Mouse (Mus musculus) telencephalon, adult 2 months (tissue): ENCODE measurements at regions not wholly inside any gene's neighbourhood (a gene's known extent, or its start where the extent isn't known, plus 50 kb on each side); places are given as distances from the start of the nearest gene placed in this dataset.
A peak's percentile ranks its signal among the peaks of the same experiment; 100 is the strongest.

Experiments used
- DNase-seq: peaks from one replicate; pipeline ENCODE4 v3.0.0-alpha.2; 2011; ENCODE audit warnings: low read depth, low spot score

DNA sequence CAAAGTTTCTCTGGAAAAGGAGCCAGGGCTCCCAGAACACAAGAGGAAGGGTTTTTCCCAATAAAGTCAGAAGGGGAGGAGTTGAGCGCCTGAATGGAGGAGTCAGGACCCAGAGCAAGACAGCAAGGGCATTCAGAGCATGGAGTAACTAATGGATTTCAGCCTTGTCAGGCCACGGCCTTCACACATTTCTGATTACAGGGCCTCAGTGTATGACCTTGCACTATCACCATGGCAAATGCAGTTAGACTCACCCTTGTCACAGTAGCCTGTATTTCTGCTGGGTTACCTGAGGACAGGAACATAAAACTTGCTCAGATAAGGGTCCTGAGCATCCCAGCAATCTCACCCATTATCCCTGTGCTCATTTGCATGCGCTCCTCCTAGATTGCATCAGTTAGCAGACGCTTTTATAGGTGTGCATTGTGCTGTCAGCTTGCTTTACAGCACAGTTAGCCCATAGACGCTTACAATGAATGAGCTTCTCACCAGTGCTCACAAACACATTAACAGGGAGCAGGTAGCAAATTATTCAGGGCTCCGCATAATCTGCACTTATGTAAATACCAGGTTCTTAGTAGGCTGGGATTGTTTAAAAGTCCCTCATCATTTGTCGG, 547.4 kb downstream of the Insc start:
- DNase-seq, result no peak

DNA sequence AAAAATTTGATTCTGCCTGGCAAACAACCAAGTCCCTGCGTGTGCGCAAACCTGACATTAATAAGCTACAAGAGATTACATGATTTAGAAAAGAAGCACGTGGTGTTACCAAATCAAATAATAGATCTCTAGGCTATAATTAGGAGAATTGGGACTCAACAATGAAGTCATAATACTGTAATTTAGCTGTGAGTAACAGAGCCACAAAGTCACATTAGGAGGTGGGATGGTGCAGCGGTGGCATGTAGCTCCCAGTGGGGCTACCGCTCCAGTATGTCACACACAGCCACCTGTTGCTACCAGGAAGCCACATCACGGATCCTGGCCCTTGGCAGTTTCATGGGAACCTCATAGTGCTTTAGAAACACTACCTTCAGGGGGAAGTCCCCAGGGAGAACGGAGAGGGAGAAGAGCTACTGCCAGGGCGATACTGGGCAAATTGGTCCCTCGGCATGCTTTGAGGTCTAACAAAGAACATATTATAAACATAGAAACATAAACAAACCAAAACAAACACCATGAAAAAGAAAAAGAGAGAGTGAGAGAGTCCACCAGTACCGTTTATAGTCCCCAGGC, 551.2 kb downstream of the Insc start:
- DNase-seq, result no peak

- DNase-seq, result no peak
Measured at GRCm38 (mm10) chr7:115300241-115300640, 556.7 kb downstream of the Insc start.

GRCm38 (mm10) chr7:115308377-115308776, 564.9 kb downstream of the Insc start:
- DNase-seq, result no peak

DNA sequence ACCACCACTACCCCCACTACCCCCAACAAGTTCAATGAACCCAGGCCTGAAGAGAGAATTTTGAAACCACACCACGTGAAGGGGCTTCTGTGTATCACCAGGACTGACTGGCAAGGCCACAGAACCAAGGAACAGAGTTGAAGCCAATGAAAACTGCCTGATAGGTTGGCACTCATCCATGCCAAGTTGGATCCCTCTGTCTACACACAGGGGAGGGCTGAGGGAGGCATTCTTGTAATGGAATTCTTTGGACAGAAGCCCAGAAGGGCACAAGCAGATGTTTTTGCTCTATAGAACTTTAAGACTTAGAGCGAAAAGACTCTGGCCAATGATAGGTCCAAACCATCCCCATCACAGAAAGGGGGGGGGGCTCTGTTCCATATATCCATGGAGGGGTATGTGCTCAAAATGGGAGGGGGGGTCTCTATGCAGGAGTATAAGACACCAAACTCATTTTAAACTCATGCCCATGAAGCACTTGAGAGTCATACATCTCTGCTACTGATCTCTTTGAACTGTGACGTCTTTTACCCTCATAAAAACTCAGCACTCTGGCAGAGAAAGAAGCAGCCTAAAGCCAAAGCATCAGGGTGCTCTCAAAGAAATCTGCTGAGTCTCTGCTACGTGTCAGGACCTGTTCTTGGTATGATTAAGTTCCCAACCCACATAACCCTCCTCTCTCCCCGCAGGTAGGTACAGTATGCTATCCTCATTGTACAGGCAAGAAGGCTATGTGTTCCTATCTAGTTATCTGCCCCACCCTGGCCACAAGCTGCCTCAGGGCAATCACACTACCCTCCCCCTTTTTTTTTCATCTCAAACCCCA, 567.1 kb downstream of the Insc start:
- DNase-seq, result no peak

GRCm38 (mm10) chr7:115319504-115319903, 576.0 kb downstream of the Insc start:
- no peak for DNase-seq

- no peak for DNase-seq
Measured at GRCm38 (mm10) chr7:115322989-115323388, 579.5 kb downstream of the Insc start.

- no peak for DNase-seq
Measured at GRCm38 (mm10) chr7:115328300-115328699, 584.8 kb downstream of the Insc start.

DNA sequence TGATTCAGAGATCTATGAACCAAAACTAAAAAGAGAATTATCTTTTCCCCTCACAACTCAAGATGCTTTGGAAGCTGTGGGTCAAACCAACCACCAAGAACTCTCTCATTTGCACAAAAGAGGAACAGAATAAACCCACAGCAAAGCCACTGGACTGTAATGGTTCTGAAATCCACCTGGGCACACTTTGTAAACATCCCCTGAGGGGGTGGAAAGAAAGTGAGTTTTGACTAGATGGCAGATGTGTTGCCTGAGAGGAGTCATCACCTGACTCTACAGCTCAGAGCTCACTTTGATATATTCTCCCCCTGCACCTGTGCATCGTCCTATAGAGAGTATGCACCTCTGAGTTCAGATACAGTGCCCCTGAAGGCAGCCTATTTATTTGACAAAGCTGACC, 588.2 kb downstream of the Insc start:
- no peak for DNase-seq

DNA sequence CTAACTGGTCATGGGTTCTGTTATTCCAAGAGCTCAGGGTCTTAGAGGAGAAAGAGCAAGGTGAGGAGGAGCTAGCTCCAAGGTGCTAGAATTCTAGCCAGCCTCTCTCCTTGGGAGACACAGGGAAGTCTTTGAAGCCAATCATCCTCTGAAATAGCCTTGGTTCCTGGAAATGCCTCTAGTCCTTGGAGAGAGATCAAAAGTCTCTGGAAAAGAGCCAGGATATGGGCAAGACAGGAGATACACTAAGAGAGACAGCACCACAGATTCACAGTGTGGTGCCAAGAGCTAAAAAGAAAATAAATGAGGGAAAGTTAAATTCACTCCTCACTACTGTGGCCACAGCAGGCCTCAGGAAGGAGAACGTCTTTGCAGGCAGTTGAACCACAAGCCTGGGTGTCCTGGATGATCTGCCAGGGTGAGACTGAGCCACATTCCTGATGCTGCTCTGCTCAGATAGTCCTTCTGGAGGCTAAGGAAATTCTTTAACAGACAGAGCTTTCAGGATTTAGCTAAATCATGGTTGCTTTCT, 589.6 kb downstream of the Insc start:
- DNase-seq, result peak; percentile 5

DNA sequence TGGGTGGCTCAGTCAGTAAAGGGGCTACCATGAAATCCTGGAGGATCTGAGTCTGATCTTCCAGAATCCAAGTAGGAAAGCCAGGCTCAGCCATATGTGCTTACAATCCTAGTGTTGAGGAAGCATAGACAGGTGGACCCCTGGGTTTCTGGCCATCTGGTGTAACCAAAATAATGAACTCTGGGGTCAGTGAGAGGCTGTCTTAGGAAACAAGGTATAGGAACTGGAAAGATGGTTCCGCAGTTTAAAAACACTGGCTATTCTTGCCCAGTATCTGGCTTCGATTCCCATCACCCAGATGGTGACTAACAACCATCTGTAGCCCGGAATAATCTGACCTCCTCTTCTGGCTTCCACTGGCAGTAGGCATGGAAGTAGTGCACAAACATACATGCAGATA, 591.6 kb downstream of the Insc start:
- DNase-seq, result no peak

DNA sequence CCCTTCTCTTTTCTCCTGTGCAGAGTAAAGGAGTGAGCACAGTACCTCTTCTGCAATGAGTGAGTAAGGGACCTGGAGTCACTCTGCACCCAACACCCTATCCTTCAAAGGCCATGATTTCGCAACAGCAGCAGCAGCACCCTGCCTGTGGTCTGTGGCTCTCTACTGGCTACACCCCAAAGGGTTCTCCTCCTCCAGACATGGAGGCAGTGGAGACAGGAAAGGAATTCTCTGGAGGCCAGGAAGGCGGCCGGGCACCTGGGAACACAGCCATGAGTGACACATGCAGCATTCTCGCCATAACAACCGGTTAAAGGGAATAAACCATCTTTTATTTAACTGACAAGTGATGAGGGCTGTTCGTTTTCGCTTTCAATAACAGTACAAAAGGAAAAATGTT, 596.7 kb downstream of the Insc start:
- DNase-seq, result no peak

DNA sequence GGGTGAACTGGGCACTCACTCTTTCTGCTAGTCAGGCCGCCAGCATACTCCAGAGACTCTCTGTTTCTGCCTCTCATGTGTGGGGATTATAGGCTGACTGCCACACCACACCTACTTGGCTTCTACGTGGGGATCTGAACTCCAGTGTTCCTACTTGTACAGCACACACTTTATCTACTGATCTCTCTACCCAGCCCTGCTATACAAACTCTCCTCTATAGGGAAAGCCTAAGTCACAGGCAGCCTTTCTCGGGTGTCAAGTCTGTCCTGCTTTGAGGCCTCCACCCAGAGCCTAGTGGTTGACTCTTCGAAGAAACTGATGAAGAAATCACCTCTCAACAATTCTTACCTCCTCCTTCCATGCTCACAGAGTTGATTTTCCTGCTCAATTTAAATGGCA, 597.5 kb downstream of the Insc start:
- DNase-seq, result no peak

DNA sequence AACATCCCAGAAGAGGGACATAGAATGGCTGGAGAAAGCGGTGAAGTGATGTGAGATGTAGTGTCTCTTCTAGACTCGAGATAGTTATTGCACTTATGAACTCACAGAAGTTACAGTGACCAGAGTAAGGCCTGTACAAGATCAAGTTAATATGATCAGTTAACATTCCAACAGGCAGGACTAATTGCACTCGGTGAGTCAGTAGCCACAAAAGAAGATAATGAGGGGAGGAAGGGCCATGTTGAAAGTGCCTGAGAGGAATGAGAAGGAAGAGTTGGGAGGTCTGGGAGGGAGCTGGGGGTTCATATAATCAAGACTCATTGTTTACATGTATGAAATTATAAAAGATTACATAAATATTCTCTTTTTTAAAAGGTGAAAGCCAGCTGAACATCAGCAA, 602.3 kb downstream of the Insc start:
- no peak for DNase-seq

DNA sequence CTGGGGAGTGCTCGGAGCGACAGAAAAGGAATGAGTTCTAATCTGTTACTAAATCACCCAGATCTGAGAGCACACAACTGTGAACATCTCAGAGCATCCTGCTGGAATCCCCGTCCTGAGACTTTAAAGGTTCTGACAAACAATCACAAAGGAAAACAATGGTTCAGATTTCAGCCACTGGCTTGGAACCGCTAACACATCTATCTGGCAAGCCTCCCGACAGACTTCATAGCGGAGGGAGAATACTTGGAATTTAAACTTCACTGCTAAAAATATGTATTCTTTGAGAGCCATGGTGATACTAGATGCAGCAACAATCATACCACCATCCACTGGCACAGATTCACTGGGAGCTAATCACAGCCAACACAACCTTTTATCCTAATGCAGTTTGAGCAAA, 615.2 kb downstream of the Insc start:
- DNase-seq, result no peak

DNA sequence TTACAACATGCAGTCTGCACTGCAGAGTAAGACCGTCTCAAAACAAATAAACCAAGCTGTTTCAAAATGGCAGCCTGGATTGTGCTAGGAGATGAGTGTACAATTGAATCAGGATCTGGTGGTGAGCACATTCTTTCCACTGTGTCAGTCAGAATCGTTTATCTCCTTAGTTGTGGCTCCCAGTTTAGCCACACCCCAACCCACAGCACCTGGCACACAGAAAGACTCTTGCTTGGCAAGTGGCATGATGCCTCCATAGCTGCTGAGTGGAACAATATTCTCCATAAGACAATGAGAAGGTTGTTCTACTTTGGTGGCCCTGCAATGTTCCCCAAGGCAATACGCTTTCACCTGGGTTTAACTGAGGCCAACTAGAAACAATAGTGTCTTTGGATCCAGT, 616.6 kb downstream of the Insc start:
- no peak for DNase-seq

DNA sequence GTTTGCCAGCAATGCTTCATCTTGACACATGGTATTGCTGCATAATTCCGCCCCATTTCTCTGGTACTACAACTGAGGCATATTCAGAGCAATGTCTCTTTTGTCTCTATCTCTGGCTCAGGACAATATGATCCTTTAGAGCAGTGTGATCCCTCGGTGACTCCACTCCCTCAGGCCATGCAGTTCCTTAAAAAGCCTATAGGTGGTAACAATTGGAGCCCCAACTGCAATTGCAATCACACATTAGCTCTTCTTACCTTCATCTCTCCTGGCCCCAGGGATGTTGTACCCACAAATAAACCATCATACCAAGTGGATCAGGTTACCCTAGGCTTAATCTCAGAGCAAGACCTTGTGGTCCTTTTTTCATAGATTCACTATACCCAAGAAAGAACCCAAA, 618.6 kb downstream of the Insc start:
- DNase-seq, result no peak

DNA sequence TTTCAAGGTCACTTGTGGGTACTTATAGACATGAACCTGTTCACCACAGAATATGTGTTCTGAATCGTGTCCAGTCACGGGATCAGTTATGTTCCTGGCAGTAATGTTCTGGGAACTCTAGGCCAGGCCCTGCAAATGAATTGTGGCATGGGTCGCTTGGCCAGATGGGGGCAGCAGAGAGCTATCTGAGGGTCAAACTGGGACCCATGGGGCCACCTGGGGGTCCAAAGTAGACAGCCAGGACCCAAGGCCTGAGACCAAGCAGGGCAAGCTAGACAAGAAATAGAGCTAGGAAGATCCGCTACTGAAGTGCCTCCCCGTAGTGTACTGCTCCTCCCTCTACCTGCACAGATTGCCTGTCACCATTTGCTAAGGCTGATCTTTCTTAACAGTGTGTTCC, 623.4 kb downstream of the Insc start:
- no peak for DNase-seq

- DNase-seq, result no peak
Measured at GRCm38 (mm10) chr7:115371143-115371542, 627.6 kb downstream of the Insc start.

DNA sequence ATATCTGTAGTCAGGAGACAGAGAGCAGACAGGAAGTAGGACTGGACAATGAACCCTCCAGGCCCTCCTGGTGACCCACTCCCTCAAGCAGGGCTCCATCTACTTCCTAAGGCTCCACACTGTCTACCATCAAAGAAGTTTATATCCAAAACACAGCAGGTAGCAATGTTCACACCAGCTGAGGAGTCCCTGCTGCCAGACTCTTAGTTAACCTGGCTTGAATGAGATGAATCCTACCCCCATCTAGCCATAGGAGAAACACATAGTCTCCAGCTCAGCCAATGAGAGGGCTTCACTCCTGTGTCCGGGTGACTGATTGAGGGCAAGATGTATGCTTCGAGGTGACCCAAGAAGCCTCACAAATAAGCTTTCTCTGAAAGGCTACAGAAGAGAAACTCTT, 629.4 kb downstream of the Insc start:
- no peak for DNase-seq

- no peak for DNase-seq
Measured at GRCm38 (mm10) chr7:115373781-115374533, 630.5 kb downstream of the Insc start.

- no peak for DNase-seq
Measured at GRCm38 (mm10) chr7:115376067-115376466, 632.6 kb downstream of the Insc start.
